Mouse (Mus musculus) central nervous system, embryonic 11.5 days (tissue): ENCODE results near the gene 1700018G05Rik. TPM values are rescaled to one million over a fixed set of nuclear protein-coding genes. Genes with fewer than 3 reads are reported as not detected.

Source experiments
- polyA plus RNA-seq: library from polyadenylated mRNA; depleted of rRNA; stranded (reverse); fragments of >200 nt; gene quantifications from 2 replicates; pipeline ENCODE4 v1.2.3, GENCODE M21; 2012; rRNA removed

Gene 1700018G05Rik
- polyA plus RNA-seq = not detected in 2 replicates

GRCm38 (mm10) chrX:102928072-102928471, at the start of gene 1700018G05Rik:
1700018G05Rik (plus strand) TSS chrX:102928372.

DNA sequence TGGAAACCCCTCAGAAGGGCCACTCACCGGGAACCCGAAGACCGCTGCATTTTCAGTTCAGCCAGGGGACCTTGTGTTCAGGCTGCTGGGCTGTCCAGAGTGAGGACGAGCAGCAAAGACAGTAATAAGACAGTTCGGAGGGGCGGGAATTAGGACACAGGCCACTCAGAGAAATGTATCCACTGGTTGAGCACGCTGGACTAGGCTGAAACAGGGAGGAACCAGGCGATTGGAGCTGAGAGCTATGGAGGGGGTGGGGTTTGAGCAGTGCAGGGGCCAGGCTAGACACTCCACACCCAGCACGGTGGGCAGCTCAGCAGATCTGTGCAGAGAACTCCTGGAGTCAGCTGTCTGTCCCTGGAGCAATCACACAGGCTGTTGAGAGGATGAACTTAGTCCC, 19.6 kb upstream of the 1700018G05Rik start, which contains the start of the genes Dmrtc1a and 1700011M02Rik:
TSS of gene Dmrtc1a (minus strand) at position 101 of the 400 bp plus-strand sequence.
TSS of gene 1700011M02Rik (plus strand) at position 319 of the 400 bp plus-strand sequence.

Other genes starting within 250 kb of the 1700018G05Rik start
- not detected in 2 replicates for gene Gm3880, start 241.4 kb upstream of the 1700018G05Rik start, polyA plus RNA-seq
- gene Gm9112, start 220.7 kb upstream of the 1700018G05Rik start, polyA plus RNA-seq = 0.21 TPM in 1 of 2 replicates, not detected in the other
- gene Dmrtc1b, start 220.5 kb upstream of the 1700018G05Rik start, polyA plus RNA-seq = not detected in 2 replicates
- not detected in 2 replicates for gene Dmrtc1c1, start 125.4 kb upstream of the 1700018G05Rik start, polyA plus RNA-seq
- gene Dmrtc1c2, start 73.8 kb upstream of the 1700018G05Rik start, polyA plus RNA-seq = 0.06 TPM in 1 of 2 replicates, not detected in the other
- gene 1700031F05Rik, start 60.4 kb upstream of the 1700018G05Rik start, polyA plus RNA-seq = 0.04 TPM in 1 of 2 replicates, not detected in the other
- gene Dmrtc1a, start 19.7 kb upstream of the 1700018G05Rik start, polyA plus RNA-seq = 0.19 and 0.36 TPM in 2 replicates
- gene 1700011M02Rik, start 19.5 kb upstream of the 1700018G05Rik start, polyA plus RNA-seq = not detected in 2 replicates